Mouse (Mus musculus) liver (tissue): ENCODE data around the gene Gng8.

Source experiments
- DNase-seq: peaks from one replicate; pipeline ENCODE4 v3.0.0-alpha.2; 2020; ENCODE audit warnings: mixed read lengths

Gene Gng8

GRCm38 (mm10) chr7:16930850-16931249, 39.3 kb downstream of the Gng8 start:
- peak; percentile 69 for DNase-seq

DNA sequence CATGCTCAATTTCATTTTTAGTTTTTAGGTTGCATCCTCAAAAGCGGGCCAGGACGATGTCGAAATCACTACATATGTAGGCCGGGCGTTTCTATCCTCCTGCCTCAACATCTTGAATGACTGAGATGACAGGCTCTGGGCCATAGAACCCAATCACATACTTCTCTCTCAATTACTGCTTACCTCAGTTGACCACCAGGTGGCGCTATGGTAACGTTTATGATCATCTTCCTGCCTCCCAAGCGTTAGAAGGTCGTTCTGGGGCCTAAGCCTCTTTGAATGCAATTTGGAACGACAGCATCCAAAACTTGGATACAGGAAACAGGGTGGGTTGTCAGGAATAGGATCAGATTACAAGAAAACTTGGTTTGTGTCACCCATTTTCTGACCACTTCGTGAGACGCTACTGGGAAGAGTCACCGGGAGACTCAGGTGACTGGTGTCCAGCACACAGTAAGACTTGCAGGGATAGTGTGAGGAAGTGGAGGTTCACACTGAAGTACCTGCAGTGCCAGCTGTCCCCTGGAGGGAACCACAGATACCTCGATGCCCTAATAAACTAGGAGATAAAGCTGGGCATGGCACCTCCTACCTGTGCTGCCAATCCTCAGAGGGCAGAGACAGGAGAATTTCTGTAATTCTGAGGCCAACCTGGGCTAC, 40.5 kb downstream of the Gng8 start:
- peak; percentile 81 for DNase-seq

- peak; percentile 55 for DNase-seq
Measured at GRCm38 (mm10) chr7:16932704-16933577, 41.4 kb downstream of the Gng8 start.

DNA sequence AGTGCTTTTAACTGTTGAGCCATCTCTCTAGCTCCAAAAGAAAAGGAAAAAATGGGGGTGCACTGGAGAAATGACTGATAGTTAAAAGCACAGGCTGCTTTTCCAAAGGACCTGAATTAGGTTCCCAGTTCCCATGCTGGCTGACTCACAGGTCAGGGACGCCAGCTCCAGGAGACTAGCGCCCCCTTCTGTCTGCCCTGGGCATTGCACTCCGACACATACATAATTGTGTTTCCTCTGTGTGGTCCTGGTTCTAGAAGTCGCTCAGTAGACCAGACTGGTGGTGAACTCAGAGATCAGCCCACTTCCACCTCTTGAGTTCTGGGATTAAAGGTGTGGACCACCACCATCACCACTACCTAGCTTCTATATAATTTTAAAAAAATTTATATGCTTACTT, 45.7 kb downstream of the Gng8 start:
- DNase-seq = peak; percentile 54

GRCm38 (mm10) chr7:16938117-16938791, 46.7 kb downstream of the Gng8 start:
- no peak for DNase-seq

GRCm38 (mm10) chr7:16940292-16940691, 48.7 kb downstream of the Gng8 start:
- DNase-seq = no peak

DNA sequence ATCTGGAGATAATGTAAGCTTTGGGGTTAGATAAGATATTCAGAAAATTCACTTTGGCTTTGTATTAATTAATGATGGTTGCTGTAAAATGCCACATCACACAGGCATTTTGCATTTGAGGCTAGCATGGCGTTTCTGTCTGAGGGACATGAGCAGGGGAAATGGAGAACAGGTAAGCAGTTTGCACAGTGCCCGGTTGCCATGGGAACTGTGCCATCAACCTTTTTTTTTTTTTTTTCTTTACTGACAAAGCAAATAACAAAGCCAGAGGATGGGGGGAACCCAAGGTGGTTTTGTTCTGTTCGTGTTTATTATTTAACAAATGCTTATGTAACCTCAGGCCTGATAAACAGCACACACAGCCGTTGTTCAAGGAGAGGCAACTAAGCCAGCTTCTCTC, 51.3 kb downstream of the Gng8 start:
- DNase-seq = no peak

DNA sequence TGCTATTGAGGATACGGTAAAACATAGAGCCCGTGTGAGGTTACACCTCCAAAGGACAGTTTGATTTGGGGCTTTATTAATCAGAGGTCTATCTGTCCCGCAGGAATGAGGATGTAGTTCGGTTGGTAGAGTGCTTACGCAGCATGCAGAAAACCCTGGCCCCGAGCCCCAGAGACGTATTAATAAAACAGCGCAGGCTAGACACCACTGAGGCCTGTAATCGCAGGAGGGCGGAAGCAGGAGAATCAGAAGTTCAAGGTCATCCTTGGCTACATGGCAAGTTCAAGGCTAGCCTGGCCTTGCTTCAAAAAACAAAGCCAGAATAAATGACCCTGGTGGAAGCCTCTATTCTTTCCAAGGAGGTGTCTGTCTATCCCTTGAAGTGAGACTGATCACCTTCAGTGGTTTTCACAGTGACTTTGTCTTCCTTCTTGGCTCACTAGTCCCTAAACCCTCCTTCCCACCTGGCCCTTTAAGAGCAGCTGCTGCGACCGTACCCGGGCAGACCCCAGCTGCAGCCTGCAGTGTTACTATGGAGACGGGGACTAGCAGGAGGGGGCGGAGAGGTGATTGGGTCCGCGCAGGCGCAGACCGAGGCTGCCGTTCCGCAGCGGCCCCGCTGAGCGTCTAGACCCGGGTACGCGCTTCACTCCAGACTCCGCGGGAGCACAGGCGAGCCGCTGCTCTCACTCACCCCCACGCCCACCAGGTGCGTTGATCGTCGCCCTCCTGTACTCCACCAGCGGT, 52.6 kb downstream of the Gng8 start, which contains the start of gene Pnmal2:
Gene Pnmal2 (plus strand): TSS at position 622 of the 747 bp plus-strand sequence.
- DNase-seq = peak; percentile 77

DNA sequence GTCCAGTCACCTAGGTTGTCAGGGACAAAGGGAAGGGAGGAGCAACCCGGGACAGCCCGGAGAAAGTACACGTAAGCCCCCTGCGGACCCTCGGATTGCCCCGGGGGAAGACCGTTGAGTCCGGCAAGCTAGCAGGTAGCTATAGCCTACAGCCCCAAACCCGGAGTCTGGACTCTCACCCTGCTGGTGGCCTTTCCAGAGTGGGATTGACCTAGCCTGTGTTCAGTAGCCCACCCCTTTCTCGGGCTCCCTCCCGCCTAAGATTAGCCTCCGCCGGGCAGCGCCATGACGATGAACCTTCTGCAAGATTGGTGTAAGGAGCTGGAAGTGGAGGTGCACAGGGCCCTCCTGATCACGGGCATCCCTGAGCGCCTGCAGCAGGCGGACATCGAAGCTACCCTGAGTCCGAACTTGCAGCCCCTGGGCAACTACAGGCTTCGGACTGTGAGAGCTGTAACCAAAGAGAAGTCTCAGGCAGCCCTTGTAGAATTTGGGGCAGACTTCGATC, 53.3 kb downstream of the Gng8 start:
- DNase-seq = no peak
